Mouse (Mus musculus): ENCODE measurements around the gene Arrdc5. TPM values are rescaled to one million over a fixed set of nuclear protein-coding genes. Genes with fewer than 3 reads are reported as not detected.

Gene Arrdc5
- polyA plus RNA-seq, 1 experiment: not detected

GRCm38 (mm10) chr17:56287830-56288229 lies 12.3 kb downstream of the Arrdc5 start:
- peak overlapping the region; percentile 41 for H3K4me3 ChIP-seq (ENCODE audit: low read depth, low read length)
- H3K27me3 ChIP-seq (ENCODE audit: control insufficient read depth, insufficient read depth, low read length, poor library complexity, severe bottlenecking): no peaks in the 10 kb centered on the region
- peak overlapping the region; percentile 89 for H3K27ac ChIP-seq (ENCODE audit: insufficient read depth, low read length)
- peaks cover 19% of the 10 kb centered on the region for H3K36me3 ChIP-seq (ENCODE audit: control insufficient read depth, insufficient read depth, low read length, poor library complexity, severe bottlenecking)
- TF ChIP-seq POLR2A (IDR thresholded peaks at IDR 0.05; ENCODE audit: insufficient read depth, low read length) (no peak), EP300 (IDR thresholded peaks at IDR 0.05; ENCODE audit: insufficient read depth, low read depth, low read length) (peak; percentile 66; the same call in 1 of the 2 replicates), CTCF (IDR thresholded peaks at IDR 0.05; ENCODE audit: low read depth, low read length) (no peak)
- no peaks in the 10 kb centered on the region for H3K9me3 ChIP-seq (replicated peaks; ENCODE audit: control insufficient read depth, insufficient read depth, low read length, poor library complexity, severe bottlenecking)
- H3K9ac ChIP-seq (ENCODE audit: low read depth, poor library complexity, severe bottlenecking): 0 out of 2 replicates have a peak overlapping the region, but pooled peaks have one; percentile 22
- peaks cover 9% of the 10 kb centered on the region for H3K4me1 ChIP-seq (ENCODE audit: control insufficient read depth, insufficient read depth, low read length)

GRCm38 (mm10) chr17:56285995-56286394 lies 14.1 kb downstream of the Arrdc5 start:
- Histone ChIP-seq H3K27me3 (ENCODE audit: control insufficient read depth, insufficient read depth, low read length, poor library complexity, severe bottlenecking) (no peaks in the 10 kb centered on the region), H3K9ac (ENCODE audit: low read depth, poor library complexity, severe bottlenecking) (no peak overlapping the region), H3K4me1 (ENCODE audit: control insufficient read depth, insufficient read depth, low read length) (no peaks in the 10 kb centered on the region), H3K9me3 (replicated peaks; ENCODE audit: control insufficient read depth, insufficient read depth, low read length, poor library complexity, severe bottlenecking) (no peaks in the 10 kb centered on the region), H3K36me3 (ENCODE audit: control insufficient read depth, insufficient read depth, low read length, poor library complexity, severe bottlenecking) (peaks cover 19% of the 10 kb centered on the region), H3K27ac (ENCODE audit: insufficient read depth, low read length) (no peak overlapping the region), H3K4me3 (ENCODE audit: low read depth, low read length) (no peak overlapping the region)
- no peak for TF ChIP-seq POLR2A (IDR thresholded peaks at IDR 0.05; ENCODE audit: insufficient read depth, low read length)
- TF ChIP-seq CTCF (IDR thresholded peaks at IDR 0.05; ENCODE audit: low read depth, low read length): no peak
- no peak for TF ChIP-seq EP300 (IDR thresholded peaks at IDR 0.05; ENCODE audit: insufficient read depth, low read depth, low read length)

- TF ChIP-seq EP300 (IDR thresholded peaks at IDR 0.05; ENCODE audit: insufficient read depth, low read depth, low read length) (no peak), POLR2A (IDR thresholded peaks at IDR 0.05; ENCODE audit: insufficient read depth, low read length) (no peak), CTCF (IDR thresholded peaks at IDR 0.05; ENCODE audit: low read depth, low read length) (no peak)
- Histone ChIP-seq H3K9me3 (replicated peaks; ENCODE audit: control insufficient read depth, insufficient read depth, low read length, poor library complexity, severe bottlenecking) (no peaks in the 10 kb centered on the region), H3K9ac (ENCODE audit: low read depth, poor library complexity, severe bottlenecking) (no peak overlapping the region), H3K4me3 (ENCODE audit: low read depth, low read length) (no peak overlapping the region), H3K27me3 (ENCODE audit: control insufficient read depth, insufficient read depth, low read length, poor library complexity, severe bottlenecking) (no peaks in the 10 kb centered on the region), H3K4me1 (ENCODE audit: control insufficient read depth, insufficient read depth, low read length) (peaks cover 3% of the 10 kb centered on the region), H3K27ac (ENCODE audit: insufficient read depth, low read length) (no peak overlapping the region), H3K36me3 (ENCODE audit: control insufficient read depth, insufficient read depth, low read length, poor library complexity, severe bottlenecking) (peaks cover 21% of the 10 kb centered on the region)
These were observed 16.8 kb downstream of the Arrdc5 start for GRCm38 (mm10) chr17:56283316-56283715.

- no peak overlapping the region for H3K9ac ChIP-seq (ENCODE audit: low read depth, poor library complexity, severe bottlenecking)
- no peaks in the 10 kb centered on the region for H3K27me3 ChIP-seq (ENCODE audit: control insufficient read depth, insufficient read depth, low read length, poor library complexity, severe bottlenecking)
- no peak overlapping the region for H3K27ac ChIP-seq (ENCODE audit: insufficient read depth, low read length)
- no peak for TF ChIP-seq EP300 (IDR thresholded peaks at IDR 0.05; ENCODE audit: insufficient read depth, low read depth, low read length)
- no peak for TF ChIP-seq POLR2A (IDR thresholded peaks at IDR 0.05; ENCODE audit: insufficient read depth, low read length)
- TF ChIP-seq CTCF (IDR thresholded peaks at IDR 0.05; ENCODE audit: low read depth, low read length): no peak
- H3K4me3 ChIP-seq (ENCODE audit: low read depth, low read length): no peak overlapping the region
- peaks cover 3% of the 10 kb centered on the region for H3K4me1 ChIP-seq (ENCODE audit: control insufficient read depth, insufficient read depth, low read length)
- no peaks in the 10 kb centered on the region for H3K9me3 ChIP-seq (replicated peaks; ENCODE audit: control insufficient read depth, insufficient read depth, low read length, poor library complexity, severe bottlenecking)
- H3K36me3 ChIP-seq (ENCODE audit: control insufficient read depth, insufficient read depth, low read length, poor library complexity, severe bottlenecking): peaks cover 25% of the 10 kb centered on the region
These were observed 17.3 kb downstream of the Arrdc5 start for GRCm38 (mm10) chr17:56282802-56283201.

- Histone ChIP-seq H3K4me3 (ENCODE audit: low read depth, low read length) (no peak overlapping the region), H3K36me3 (ENCODE audit: control insufficient read depth, insufficient read depth, low read length, poor library complexity, severe bottlenecking) (peaks cover 21% of the 10 kb centered on the region), H3K27ac (ENCODE audit: insufficient read depth, low read length) (peak overlapping the region; percentile 40), H3K27me3 (ENCODE audit: control insufficient read depth, insufficient read depth, low read length, poor library complexity, severe bottlenecking) (no peaks in the 10 kb centered on the region), H3K4me1 (ENCODE audit: control insufficient read depth, insufficient read depth, low read length) (peaks cover 3% of the 10 kb centered on the region), H3K9ac (ENCODE audit: low read depth, poor library complexity, severe bottlenecking) (no peak overlapping the region), H3K9me3 (replicated peaks; ENCODE audit: control insufficient read depth, insufficient read depth, low read length, poor library complexity, severe bottlenecking) (no peaks in the 10 kb centered on the region)
- no peak for TF ChIP-seq EP300 (IDR thresholded peaks at IDR 0.05; ENCODE audit: insufficient read depth, low read depth, low read length)
- TF ChIP-seq CTCF (IDR thresholded peaks at IDR 0.05; ENCODE audit: low read depth, low read length): no peak
- TF ChIP-seq POLR2A (IDR thresholded peaks at IDR 0.05; ENCODE audit: insufficient read depth, low read length): no peak
These were observed 18.9 kb downstream of the Arrdc5 start for GRCm38 (mm10) chr17:56281193-56281592.

- Histone ChIP-seq H3K4me3 (ENCODE audit: low read depth, low read length) (no peak overlapping the region), H3K27ac (ENCODE audit: insufficient read depth, low read length) (peak overlapping the region; percentile 51), H3K9ac (ENCODE audit: low read depth, poor library complexity, severe bottlenecking) (peak overlapping the region; percentile 6; the same call in 1 of the 2 replicates), H3K27me3 (ENCODE audit: control insufficient read depth, insufficient read depth, low read length, poor library complexity, severe bottlenecking) (no peaks in the 10 kb centered on the region), H3K4me1 (ENCODE audit: control insufficient read depth, insufficient read depth, low read length) (peaks cover 3% of the 10 kb centered on the region), H3K36me3 (ENCODE audit: control insufficient read depth, insufficient read depth, low read length, poor library complexity, severe bottlenecking) (peaks cover 6% of the 10 kb centered on the region), H3K9me3 (replicated peaks; ENCODE audit: control insufficient read depth, insufficient read depth, low read length, poor library complexity, severe bottlenecking) (no peaks in the 10 kb centered on the region)
- TF ChIP-seq EP300 (IDR thresholded peaks at IDR 0.05; ENCODE audit: insufficient read depth, low read depth, low read length) (0 out of 2 replicates have a peak, but pooled peaks have one; percentile 22), CTCF (IDR thresholded peaks at IDR 0.05; ENCODE audit: low read depth, low read length) (no peak)
These were observed 20.5 kb downstream of the Arrdc5 start for GRCm38 (mm10) chr17:56279481-56280155.

Data from ES-Bruce4 (cell line).